Mouse (Mus musculus): ENCODE data around the gene Gpr162.
"Not testable (repeated sequence)": the region's sequence is repeated elsewhere in the genome, so short reads cannot be mapped to it uniquely, and the experiment has no call there.

The Gpr162 gene

GRCm38 (mm10) chr6:124814448-124814847 is 49.3 kb downstream of the Gpr162 start:
- peak; percentile 6; the same call in 1 of the 2 replicates for ATAC-seq (ENCODE audit: insufficient number of reproducible peaks, low FRiP score, low TSS enrichment)

DNA sequence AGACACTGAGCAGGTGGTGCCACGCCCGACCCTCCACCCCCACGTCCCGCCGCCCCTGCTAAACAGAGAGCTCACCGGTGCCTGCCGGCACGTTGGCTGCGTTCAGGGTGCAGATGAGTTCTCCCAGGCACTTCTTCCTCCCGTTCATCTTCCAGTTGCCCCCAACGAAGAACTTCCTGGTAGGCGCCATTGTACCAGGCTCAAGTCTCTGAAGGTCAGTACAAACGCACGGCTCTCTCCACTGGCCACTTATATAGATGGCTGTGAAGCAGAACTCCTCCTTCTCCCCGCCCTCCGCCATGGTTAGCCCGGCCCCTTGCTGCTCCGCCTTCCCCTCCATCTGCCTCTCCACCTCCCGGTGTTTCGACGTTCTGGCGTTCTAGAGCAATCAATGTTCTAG is 49.9 kb downstream of the Gpr162 start, which contains the start of gene Tpi1:
TSS of gene Tpi1 (minus strand) at position 364 of the 400 bp plus-strand sequence.
- ATAC-seq (ENCODE audit: insufficient number of reproducible peaks, low FRiP score, low TSS enrichment) = peak; percentile 74

DNA sequence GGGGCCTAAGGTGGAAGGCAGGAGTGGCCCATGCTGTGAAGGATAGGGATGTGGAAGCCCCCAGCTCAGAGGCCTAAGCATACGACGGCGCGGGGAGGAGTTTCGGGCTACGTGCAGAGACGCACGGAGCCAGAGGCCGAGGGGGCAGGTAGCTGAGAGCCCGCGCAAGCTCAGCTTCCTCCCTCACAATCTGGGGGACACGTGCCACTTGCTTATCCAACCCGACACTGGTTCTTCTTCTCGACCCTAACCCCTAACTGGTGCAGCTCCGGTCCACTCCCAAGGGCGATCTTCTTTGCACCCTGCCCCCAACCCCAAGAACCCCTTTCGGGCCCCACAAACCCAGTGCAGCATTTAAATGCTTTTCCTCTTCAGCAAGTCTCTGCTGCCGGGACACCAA is 50.3 kb downstream of the Gpr162 start:
- peak; percentile 33; the same call in 1 of the 2 replicates for ATAC-seq (ENCODE audit: insufficient number of reproducible peaks, low FRiP score, low TSS enrichment)

- ATAC-seq (ENCODE audit: insufficient number of reproducible peaks, low FRiP score, low TSS enrichment) = no peak
These were observed 50.9 kb downstream of the Gpr162 start for GRCm38 (mm10) chr6:124812848-124813247.

DNA sequence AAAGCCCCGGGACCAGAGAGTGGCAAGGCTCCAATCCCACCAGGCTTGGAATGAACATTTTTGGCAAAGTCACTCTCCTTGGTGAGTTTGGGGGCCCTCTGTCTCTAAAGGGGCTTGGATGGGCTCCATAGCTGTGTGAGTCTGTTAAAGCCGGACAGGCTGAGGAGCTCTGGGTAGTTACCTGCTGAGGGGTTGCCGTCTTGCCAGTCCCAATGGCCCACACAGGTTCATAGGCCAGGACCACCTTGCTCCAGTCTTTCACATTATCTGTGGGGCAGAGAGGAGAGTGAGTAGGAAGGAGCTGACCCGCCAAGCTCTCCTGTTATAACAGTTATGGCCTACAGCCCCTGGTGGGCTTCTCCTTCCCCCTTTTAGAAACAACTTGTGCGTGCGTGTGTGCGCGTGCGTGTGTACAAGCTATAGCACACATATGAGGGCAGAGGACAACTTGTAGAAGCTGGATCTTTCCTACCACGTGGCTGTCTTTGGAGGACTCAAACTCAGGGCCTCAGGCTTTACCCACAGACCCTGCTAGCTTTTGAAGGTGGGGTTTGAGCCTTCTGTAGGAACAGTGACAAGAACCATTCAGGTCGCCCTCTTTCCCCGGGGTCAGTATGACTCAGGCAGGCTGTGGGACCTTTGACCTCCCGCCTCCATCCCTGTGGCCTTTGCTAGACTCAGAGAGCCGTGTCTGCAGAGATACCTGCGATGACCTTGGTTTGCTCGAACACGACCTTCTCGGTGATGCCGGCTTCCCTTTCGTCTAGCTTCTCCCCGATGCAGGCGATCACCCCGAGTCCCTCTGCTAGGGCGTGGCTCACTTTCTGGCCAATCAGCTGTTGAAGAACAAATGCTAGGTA is 51.9 kb downstream of the Gpr162 start:
- ATAC-seq (ENCODE audit: insufficient number of reproducible peaks, low FRiP score, low TSS enrichment) = no peak

DNA sequence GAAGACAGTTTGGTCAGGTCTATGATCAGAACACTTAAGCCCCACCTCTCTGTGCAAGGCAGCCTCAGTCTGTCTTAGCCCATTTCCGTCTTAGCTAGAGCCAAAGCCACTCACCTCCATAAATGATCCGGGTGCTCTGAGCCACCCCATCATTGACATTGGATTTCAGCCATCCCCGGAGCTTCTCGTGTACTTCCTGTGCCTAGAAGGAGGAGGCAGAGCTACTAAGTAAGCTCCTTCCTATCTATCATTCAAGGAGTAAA is 52.4 kb downstream of the Gpr162 start:
- ATAC-seq (ENCODE audit: insufficient number of reproducible peaks, low FRiP score, low TSS enrichment) = no peak

DNA sequence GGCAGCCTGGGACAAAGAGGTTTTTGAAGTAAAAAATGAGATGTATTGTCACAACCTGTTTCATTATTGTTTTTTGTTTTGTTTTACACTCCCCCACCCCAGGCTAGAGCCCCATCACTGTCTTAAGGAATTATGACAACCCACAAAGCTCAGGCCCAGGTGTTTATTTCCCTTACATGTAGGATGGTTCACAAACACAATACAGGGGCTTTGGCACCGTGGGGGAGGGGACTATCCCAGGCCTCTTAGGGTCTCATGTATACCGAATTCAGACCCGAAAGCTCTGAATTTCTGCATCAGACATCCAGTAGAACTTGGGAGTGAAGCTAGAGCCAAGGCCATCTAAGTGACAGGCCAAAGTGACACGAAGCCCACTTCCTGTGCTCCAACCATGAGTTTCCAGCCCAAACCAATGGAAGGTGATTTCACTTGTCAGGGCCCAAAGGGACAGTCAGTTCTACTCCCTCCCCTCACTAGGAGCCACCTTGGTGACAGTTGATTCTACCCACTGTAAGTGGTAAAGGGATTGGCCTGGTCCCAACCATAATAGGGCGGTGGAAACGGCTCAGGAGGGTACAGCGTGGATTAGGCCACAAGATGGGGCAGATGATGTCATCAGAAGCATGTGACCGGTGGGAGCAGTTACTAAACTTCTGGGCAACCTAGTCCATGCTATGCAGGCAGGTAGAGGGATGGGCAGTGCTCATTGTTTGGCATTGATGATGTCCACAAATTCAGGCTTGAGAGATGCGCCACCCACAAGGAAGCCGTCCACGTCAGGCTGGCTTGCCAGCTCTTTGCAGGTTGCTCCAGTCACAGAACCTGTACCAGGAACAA is 53.0 kb downstream of the Gpr162 start:
- ATAC-seq (ENCODE audit: insufficient number of reproducible peaks, low FRiP score, low TSS enrichment) = not testable (repeated sequence)

- no peak for ATAC-seq (ENCODE audit: insufficient number of reproducible peaks, low FRiP score, low TSS enrichment)
These were observed 53.8 kb downstream of the Gpr162 start for GRCm38 (mm10) chr6:124809775-124810538.

GRCm38 (mm10) chr6:124809052-124809774 is 54.6 kb downstream of the Gpr162 start:
- ATAC-seq (ENCODE audit: insufficient number of reproducible peaks, low FRiP score, low TSS enrichment) = peak; percentile 18; the same call in 1 of the 2 replicates
